Mouse (Mus musculus) c-Kit-positive CD71-negative TER-119-negative erythroid progenitor cells, embryonic 14.5 days (primary cell): ENCODE measurements around the gene Arl5b.

ENCODE experiments used
- DNase-seq: peaks from one replicate; pipeline ENCODE4 v3.0.0-alpha.2; 2013; ENCODE audit warnings: low read depth

The Arl5b gene

DNA sequence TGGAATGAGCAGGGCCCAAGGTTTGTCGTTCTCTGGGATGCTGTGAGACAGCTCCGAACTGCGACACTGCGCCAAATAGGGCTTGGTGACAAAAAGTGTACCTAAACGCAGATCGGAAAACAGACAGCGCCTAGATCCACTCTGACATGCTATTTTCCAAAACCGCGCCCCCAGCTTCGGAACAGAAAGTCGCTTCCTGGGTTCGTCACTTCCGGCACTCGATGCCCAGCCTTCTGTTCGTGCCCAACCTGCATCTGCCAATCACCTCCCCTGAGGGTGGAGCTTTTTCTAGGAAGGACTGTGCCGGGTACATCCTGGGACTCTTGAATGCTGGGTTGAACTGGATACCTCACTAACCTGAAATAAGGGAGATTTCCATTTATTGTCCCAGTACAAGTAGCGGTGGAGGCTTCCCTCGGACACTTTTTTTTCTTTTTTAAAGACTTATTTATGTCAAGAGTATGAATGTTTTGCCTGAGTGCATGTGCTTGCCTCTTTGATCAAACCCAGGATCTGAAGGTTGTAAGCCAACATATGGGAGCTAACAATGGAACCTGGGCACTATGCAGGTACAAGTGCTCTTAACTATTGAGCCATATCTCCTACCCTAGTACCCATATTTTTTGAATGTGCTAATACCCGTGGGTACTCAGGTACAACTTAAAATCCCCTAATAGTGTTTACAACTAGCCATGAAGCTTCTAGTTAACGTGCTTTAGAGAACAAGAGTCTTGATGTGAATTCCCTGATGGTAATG, at the start of gene Arl5b:
Gene Arl5b, plus strand, starts transcription at position 279 of the 757 bp plus-strand sequence.
- DNase-seq = peak; percentile 88

DNA sequence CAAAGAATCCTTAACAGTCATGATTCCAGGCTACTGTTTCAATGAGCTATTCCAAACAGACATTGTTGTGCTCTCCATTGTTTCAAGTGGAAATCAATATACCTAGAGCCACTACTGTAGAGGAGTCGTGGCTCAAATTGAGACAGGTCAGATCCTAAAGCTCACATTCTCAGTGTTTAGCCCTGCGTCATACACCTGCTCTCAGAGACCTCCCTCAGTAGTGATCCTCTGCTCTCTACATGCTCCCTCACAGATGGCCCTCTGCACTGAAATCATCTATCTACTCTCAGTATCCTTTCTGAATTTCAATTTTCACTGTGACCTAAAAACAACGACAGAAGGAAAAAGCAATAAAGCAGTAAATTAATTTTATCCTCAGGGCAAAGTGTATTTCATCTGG, 41.7 kb upstream of the Arl5b start:
- DNase-seq = no peak

DNA sequence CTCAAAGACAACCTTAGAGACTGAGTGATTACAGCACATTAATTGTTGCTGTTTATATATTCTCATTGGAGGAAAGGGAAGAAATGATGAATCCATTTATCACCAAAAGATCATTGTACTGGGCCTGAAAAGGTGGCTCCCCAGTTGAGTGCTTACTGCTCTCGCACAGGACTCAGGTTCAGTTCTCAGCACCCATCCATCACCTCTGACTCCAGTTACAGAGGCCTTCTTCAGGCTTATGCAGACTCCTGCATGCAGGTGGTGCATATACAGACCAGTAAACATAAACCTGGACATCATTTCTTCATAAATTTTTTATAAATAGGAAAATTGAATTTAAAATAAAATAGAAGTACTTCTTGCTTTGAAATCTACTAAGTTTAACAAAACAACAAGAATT, 41.1 kb upstream of the Arl5b start:
- DNase-seq = no peak

DNA sequence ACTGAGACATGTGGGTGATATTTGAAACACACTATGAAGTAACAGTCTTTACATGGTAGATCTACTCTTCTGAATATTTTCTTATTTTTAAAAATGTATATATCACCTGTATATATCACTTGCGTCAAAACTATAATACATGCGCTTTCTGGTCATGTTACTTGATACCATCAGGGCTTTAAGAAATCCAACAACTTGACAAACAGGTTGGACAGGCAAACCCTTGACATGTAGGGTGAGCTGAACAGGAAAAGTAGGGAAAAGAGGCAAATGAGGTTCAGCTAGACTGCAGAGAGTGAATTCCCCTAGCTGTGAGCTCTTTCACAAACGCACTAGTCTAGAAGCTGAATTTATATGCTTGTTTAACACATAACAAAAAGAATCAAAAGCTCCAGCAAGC, 22.4 kb upstream of the Arl5b start:
- no peak for DNase-seq

DNA sequence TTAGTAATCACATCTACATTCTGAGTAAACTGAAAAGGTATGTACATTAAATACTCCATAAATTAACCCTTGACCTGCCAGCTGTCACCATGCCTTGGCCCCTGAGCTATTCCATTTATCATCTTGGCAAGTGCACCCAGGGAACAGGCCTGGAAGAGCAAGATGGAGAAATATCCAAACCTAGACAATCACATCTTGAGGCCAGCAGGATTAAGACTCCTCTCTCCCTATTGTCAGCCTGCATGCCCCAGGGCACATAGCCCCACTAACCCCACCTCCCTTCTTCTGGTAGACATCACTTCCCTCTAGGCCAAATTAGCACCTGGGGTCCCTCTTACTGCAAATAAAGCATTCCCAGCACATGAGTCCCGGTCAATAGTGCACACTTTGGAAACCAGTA, 21.4 kb upstream of the Arl5b start:
- DNase-seq = no peak

DNA sequence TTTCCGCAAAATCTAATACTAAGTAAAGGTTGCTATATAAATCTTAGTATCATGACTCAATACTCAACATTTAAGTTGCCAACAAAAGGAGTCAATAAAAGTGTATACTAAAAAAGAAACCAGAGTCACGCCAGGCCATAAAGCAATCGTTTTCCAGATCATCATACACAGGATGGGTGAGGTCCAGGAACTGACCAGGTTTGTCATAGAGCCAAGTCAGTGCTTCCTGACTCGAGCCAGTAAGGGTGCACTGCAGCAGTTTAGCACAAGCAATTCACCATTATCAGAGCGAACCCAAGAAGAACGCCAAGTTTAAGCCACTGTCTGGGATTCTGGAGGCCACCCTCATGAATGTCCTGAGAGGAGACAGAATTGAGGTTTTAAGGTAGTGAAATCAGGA, 10.5 kb upstream of the Arl5b start:
- no peak for DNase-seq

DNA sequence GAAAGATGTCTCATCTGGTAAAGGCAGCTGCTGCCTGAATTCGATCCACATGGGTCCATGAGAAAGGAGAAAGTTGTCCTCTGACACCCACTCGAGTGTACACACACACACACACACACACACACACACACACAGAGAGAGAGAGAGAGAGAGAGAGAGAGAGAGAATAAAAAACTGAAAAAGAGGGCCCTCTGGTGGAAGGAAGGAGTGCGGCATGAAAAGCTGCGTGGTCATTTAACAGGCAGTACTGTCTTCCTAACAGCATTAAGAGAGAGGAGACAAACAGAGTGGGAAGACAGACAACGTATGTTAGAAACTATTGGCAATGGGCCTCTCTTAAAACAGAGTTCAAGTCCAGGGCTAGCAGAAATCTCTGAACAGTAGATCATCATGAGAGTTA, 8.9 kb upstream of the Arl5b start:
- DNase-seq = no peak

DNA sequence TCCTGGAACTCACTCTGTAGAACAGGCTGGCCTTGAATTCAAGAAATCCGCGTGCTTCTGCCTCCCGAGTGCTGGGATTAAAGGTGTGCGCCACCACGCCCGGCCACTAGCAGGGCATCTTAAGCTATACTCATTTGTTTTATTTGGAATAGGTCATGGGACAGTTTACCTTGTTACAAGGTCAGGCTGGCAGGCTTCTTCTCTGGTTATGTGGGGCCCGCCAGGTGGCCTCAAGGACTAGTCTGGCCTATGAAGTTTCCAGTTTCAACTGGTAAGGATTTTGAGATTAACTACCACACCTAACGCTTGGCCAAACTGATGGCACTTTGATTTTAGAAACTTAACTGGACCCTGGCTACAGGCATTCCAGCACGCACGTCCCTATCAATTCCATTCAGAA, 5.3 kb downstream of the Arl5b start:
- no peak for DNase-seq

DNA sequence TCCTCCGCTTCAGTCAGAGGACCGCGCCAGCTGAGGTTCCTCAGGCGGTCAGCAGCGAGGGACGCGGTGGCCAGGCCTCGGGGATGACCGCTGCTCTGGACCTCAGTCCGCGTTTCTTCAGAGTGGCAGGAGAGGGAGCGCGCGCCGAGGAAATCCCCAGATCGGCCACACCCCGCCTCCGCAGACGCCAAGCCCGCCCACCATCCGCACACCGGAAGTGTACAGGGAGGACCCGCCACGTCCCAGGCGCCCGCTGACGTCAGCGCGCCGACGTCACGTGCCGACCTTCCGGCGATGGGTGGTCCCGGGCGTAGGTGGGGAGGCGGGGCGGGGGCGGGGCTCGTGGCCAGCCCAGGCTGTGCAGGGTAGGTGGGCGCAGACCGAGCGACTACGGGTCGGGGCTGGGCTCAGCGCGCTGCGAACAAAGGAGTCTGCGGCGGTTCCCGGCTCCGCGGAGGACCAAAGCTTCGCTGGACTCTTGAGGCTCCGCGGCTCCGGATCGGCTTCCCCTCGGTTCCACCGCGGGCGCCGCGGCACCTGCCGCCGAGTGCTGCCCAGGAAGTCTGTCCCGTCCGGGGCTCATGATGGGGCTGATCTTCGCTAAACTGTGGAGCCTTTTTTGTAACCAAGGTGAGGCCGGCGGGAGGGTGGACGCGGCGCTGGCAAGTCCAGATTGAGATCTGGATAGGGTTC, 5.9 kb downstream of the Arl5b start, which contains the start of gene Nsun6:
Gene Nsun6, minus strand, starts transcription at position 125 of the 693 bp plus-strand sequence.
- DNase-seq = peak; percentile 87

DNA sequence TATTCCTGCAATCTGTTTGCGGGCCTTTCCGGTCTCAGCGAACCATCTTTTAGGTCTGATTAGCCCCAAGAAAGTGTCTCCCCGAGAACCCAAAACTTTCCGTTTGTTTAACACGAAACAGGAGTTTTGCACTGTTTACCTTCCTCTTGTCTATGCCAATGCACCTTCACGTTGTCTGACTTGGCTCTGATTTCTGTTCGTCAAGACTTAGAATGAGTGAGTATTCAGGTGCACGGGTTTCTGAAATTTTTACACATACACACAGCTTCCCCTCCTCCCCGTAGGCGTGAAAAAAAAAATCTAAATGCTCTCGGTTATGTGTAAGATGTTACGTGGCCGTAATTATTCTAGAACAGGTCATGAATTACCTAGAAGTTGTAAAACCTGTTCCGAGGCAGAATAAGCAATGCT, 6.6 kb downstream of the Arl5b start:
- DNase-seq = no peak

DNA sequence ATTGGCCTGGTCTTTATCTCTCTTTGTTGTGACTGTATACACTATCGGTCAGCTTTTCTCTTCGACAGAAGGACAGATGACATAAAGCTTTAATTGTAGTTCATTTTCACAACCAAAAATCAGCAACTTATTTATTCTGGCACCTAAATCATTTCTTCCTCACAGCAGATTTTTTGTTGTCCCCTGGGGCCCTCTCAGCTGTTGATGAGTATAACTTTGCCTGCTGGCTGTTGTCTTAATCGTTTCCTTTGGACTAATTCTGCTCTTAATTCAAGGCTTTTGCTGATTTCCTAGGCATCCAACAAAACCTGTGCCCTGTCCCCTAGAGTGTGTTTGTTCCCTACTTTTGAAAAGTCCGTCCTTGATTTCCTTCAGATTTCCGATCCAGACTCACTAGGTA, 9.0 kb downstream of the Arl5b start:
- DNase-seq = no peak

DNA sequence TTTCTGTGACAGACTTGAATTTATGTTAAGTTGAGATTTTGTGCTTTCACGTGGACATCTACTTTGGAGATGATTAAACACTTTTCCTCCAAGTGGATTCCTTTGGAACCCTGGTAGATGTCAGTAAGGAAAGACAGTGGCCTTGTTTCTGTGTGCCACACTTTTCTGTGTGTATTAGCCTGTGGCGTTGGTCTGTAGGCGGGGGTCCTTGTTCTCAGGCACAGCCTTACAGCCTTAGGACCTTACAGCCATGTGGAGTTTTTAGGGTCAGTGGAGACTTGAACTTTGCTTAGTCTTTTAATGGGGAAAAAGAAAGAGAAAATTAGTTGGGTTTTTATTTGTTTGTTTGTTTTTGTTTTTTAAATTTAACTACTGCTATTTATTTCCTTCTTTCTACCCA, 11.7 kb downstream of the Arl5b start:
- DNase-seq = no peak

DNA sequence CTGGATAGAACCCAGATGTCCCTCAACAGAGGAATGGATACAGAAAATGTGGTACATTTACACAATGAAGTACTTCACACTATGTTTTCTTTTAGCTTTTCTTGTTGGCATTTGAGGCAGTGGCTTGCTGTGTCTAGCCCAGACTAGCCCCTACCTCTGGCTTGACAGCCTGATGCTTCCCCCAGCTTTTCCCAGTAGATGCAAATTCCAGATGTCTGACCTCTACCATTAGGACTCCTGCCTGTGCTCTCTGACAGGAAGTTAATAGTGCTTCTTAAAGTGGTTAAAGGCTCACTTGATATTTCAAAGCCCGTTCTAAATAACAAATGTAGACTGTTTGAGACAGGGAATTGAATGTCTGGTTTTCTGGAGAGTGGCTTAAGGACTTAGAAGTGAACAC, 14.6 kb downstream of the Arl5b start:
- DNase-seq = no peak

DNA sequence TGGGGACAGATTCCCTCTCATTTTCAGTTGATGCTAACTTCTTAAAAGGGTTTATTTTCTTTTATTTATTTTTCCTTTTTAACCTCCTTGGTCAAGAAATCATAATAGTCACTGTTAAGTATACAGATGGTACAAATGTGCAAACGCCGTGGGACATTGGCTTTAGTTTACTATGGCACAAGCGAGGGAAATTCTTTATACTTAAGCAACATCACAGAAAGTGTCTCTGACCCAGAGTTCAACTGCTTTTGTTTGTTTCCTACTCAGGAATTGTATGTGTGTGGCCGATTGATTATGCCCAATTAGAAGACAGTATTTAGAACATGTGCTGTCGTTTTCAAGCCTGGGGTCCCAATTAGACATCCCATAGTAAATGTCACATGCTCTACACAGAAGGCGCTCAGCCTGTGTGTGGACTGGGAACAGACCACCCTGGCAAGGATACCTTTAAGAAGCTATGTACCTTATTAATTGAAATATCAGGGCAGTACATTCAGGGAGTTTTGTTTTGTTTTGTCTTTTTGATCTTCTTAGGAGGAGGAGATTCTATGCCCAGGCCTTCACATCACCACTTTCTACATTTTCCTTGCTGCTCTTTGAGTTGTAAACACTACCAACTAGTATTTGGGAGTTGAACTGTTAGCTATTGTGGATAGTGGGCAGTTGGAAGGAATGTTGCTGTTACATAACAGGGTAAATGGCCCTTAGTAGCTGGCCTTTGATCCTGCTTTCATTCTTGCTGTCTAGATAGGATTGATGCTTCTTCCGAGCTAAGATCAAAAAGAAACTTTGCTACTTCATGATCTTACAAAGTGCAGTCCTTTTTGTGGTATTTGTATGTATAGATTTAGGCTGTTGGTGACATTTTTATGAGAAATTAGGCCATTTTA, 15.4 kb downstream of the Arl5b start:
- DNase-seq = no peak

DNA sequence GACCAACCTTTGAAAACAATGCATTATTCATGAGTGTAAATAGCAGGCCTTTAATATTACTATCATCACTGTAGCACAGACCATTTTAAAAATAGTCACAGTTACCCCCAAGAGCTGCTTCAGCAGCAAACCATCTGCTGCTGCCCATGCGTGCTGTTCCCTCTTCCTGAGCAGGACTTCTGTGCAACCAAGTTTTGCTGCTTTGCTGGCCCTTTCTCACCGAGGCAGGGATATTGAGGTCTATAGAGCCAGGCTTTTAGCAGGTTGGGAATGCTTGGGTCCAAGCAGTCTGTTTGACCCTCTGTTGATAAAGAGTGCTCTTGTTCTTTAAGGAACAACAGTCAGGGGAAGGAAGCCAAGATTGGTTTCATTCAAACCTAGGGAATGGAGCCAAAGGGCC, 16.3 kb downstream of the Arl5b start:
- DNase-seq = no peak

DNA sequence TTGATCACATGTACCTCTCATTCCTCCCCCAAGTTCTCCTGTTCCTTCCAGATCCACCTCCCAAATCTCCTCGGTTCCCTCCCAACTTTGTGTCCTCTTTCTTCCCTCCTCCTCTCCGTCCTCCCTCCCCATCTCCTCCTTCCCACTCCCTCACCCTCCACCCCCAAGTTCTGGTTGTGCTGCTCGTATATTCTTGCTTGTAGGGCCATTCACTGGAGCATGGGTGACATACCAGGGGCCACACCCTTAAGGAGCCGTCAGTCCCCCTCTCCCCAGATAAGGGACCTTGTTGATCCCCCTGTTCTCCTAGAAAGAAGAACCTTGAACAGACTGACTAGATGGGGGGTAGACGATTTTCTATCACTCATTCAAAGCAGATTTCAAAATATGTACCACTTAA, 17.9 kb downstream of the Arl5b start:
- DNase-seq = no peak

DNA sequence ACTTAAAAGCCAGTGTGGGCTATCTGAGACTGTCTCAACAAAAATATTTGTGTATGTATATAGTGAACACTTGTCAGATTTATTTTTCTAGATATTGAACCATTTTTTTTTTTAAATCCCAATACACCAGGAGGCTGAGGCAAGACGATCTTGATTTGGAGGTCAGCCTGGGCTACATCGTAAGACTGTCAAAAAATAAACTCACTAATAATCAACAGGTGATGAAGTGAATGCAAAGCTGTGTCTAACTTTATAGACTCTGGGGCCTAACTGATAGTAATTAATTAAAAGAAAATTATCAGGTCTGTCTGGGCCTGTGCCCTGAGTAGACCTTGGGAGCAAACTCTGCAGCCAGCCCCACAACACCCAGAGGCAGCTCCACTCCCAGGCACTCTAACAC, 34.5 kb downstream of the Arl5b start:
- DNase-seq = no peak

DNA sequence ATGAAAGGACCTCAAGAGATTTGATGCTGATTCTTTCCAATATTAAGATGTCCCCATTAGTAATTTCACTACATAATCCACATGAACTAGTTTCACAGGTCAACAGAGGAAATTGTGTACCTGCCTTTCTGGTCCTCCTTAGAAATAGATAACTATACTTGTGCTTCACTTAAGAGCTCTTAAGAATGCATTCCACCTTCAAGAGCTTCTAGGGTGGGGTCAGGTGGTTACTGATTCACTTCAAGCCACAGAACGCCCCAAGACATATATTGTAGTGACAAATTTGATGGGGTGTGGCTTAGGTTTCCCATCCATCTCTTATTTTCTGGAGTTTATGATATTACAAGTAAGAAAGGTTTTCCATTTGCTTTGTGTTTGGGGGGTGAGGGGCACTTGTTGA, 38.1 kb downstream of the Arl5b start:
- DNase-seq = no peak

DNA sequence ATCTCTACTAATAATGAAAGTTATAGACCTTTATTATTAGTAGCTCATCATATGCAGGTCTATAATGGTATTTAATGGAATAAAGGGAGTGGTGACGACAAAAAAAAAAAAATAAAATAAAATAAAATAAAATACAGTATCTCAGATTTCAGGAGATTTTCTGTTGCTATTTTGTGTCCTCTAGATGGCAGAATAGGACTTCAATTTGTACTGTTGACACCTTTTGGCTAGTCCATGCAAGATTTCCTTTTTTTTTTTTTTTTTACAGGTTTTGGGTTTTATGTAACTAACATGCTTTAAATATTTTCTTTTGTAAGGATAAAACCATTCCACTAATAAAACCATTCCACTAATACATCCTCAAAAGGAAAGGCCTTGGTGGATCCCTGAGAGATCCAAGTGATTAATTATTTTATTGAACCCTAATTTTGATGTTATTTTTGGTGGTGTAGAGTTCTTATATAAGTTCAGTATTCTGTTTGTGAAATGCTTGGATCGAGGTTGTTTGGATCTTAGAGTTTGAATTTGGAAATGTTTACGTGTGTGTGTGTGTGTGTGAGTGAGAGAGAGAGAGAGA, 47.4 kb downstream of the Arl5b start:
- no peak for DNase-seq

DNA sequence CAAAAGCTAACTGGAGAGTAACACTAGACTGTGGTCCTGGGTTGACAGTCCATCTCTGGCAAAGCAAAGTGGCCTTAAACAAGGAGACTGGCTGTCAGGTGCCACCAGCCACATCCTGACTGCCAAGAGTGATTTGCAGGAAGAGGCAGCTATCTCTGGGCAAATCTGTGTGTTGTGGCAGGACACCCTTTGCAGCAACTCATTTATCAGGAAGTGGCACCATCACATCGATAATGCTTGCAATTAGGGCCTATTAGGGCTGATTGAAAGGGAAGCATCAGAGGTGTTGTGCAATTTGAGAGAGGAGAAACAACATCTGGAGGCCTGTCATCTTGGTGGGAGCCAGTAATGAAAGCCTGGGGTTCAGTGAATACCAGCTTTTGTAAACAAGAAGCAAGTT, 55.2 kb downstream of the Arl5b start:
- DNase-seq = no peak

DNA sequence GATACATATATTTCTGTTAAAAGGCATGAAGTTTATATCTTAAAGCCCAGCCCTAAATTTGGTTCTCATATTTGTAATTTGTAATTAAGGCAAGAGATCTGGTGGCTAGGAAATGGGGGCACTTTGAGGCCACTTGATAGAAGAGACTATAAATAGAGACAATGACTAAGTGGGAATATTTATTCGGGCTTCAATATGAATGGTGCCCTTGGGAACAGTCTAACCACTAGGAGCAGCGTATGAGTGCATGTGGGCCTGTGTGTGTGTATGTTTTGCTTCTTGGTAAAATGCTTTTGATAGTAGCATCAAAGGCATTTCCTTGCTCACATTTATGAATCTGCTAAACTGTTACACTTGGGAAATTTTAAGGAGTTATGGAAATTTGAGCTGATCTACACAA, 62.1 kb downstream of the Arl5b start:
- DNase-seq = no peak

DNA sequence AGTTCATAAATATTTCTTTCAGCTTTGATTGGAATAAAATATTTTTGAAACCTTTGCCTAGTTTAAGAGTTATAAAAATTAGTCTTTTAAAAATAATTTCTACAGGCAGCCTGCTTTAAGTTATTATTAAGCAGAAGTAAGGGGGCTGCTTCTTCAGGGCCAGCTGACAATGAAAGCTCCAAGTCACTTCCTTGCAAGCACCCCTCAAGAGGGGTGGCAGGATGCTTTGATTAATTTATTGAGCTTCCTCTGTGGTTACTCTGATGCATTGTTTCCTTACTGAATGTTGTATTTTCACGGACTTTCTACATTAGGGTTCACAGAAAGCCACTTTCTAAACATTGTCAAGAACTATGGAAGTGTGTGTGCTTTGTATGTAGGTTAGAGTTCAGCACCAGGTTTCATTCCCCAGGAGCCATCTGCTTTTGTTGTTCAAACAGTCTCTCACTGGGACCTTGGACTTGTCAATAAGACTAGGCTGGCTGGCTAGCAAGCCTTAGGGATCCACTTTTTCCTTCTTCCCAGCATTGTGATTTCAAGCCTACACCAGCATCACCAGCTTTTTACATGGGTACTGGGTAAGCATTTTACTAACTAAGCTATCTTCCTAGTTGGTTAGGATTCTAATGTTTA, 62.7 kb downstream of the Arl5b start:
- DNase-seq = no peak
